Mouse (Mus musculus) CH12.LX (cell line): ENCODE measurements around the gene Stxbp2.

ENCODE experiments used
- CTCF ChIP-seq, 2 experiments: IDR thresholded peaks in 1 of 2; conservative IDR thresholded peaks in 1 of 2; 2 replicates each; pipeline ENCODE4 v1.5.1; 2011 to 2012; ENCODE audit warnings: low read depth in 2 of 2, low read length in 2 of 2, improper control_type of control experiment in 1 of 2, inconsistent platforms in 1 of 2, mild to moderate bottlenecking in 1 of 2, moderate library complexity in 1 of 2
- GABPA ChIP-seq: IDR thresholded peaks from 2 replicates; pipeline ENCODE4 v1.6.1; 2012; ENCODE audit warnings: low read depth, low read length, improper control_type of control experiment, inconsistent platforms; ENCODE audit not compliant: insufficient replicate concordance
- MAX ChIP-seq: IDR thresholded peaks from 2 replicates; pipeline ENCODE4 v1.6.1; 2011; ENCODE audit warnings: low read length, improper control_type of control experiment
- MAZ ChIP-seq: IDR thresholded peaks from 2 replicates; pipeline ENCODE4 v1.6.1; 2012; ENCODE audit warnings: low read depth, mild to moderate bottlenecking, inconsistent platforms, low read length, improper control_type of control experiment, moderate library complexity
- MEF2A ChIP-seq: IDR thresholded peaks from 2 replicates; pipeline ENCODE4 v1.6.1; 2014; ENCODE audit warnings: low read depth, mild to moderate bottlenecking, inconsistent platforms, low read length, improper control_type of control experiment, borderline replicate concordance
- NELFE ChIP-seq: IDR thresholded peaks from 2 replicates; pipeline ENCODE4 v1.6.1; 2011; ENCODE audit warnings: low read depth, low read length, improper control_type of control experiment
- POLR2A ChIP-seq: IDR thresholded peaks from 2 replicates; pipeline ENCODE4 v1.6.1; 2011; ENCODE audit warnings: low read depth, mild to moderate bottlenecking, improper control_type of control experiment, low read length
- USF1 ChIP-seq: IDR thresholded peaks from 2 replicates; pipeline ENCODE4 v1.6.1; 2014; ENCODE audit warnings: low read depth, mild to moderate bottlenecking, inconsistent platforms, low read length, improper control_type of control experiment
- ZMIZ1 ChIP-seq: IDR thresholded peaks from 2 replicates; pipeline ENCODE4 v1.6.1; 2012; ENCODE audit warnings: low read depth, mild to moderate bottlenecking, inconsistent platforms, low read length, improper control_type of control experiment

- TF ChIP-seq POLR2A = peak; percentile 28; the same call in 1 of the 2 replicates
- no peak for TF ChIP-seq USF1
- TF ChIP-seq NELFE = no peak
- TF ChIP-seq MAX = no peak
- no peak for TF ChIP-seq GABPA
- TF ChIP-seq ZMIZ1 = no peak
- no peak for TF ChIP-seq MEF2A
- no peak for TF ChIP-seq MAZ
- no peak for TF ChIP-seq CTCF (conservative IDR thresholded peaks at IDR 0.05 in 1 of 2, IDR thresholded peaks at IDR 0.05 in 1 of 2; ENCODE audit: low read depth in 2 of 2, low read length in 2 of 2)
Observed at GRCm38 (mm10) chr8:3587391-3588257, 43.1 kb upstream of the Stxbp2 start.
